Mouse (Mus musculus): ENCODE measurements around the gene Stat5a. TPM values are rescaled to one million over a fixed set of nuclear protein-coding genes. Genes with fewer than 3 reads are reported as not detected.

Gene Stat5a
- polyA plus RNA-seq, 1 experiment from 2014 or later: 13.0 TPM

- WGBS: 50% methylated on average over 4 of the region's 4 CpGs
- Histone ChIP-seq H3K4me2 (replicated peaks; ENCODE audit: low read depth) (peak overlapping the region; percentile 90; the same call in 1 of the 2 replicates), H3K27ac (replicated peaks) (no peak overlapping the region), H3K4me3 (ENCODE audit: low read depth, low read length) (no peak overlapping the region), H3K9me3 (ENCODE audit: control insufficient read depth, low read length) (no peaks in the 10 kb centered on the region), H3K36me3 (ENCODE audit: control insufficient read depth, insufficient read depth, low read length) (no peaks in the 10 kb centered on the region), H3K4me1 (replicated peaks; ENCODE audit: control insufficient read depth, insufficient read depth) (0 out of 2 replicates have a peak, but pooled peaks cover 2% of the 10 kb centered on the region), H3K27me3 (ENCODE audit: control insufficient read depth, insufficient read depth, low read length) (no peaks in the 10 kb centered on the region), H3K9ac (ENCODE audit: low read length) (no peak overlapping the region)
- DNase-seq (ENCODE audit: low spot score) (no peak), ATAC-seq (ENCODE audit: low FRiP score, low TSS enrichment) (no peak)
- no peak for TF ChIP-seq EP300 (optimal IDR thresholded peaks at IDR 0.05)
- no peak for TF ChIP-seq CTCF (IDR thresholded peaks at IDR 0.05; ENCODE audit: low read depth)
These were observed 11.1 kb upstream of the Stat5a start for GRCm38 (mm10) chr11:100848080-100848479.

DNA sequence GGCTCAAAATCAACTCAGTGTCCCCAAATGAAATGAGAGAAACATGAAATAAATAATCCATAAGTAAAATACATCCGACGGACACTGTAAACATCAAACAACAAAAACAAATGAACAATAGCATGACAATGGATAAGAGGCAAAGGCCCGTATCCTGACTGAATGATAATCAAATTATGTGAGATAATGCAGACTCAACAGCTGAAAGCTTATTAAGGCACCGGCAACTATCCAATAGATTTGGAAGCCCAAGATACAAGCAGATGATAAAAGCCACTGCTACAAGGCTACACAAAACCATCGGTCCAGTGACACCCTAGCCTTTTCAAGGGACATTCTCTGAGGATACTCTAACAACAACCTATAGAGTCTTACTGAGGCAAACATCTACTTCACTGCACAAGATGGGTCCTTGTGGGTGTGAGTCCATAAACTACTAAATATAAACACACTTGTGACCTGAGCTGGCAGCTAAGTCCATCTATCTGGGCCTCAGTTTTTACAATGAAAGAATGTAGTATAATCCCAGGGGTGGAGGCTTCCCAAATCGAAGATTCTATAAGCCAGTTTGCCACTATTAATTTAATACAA, 10.3 kb upstream of the Stat5a start:
- H3K27me3 ChIP-seq (ENCODE audit: control insufficient read depth, insufficient read depth, low read length): no peaks in the 10 kb centered on the region
- DNase-seq (ENCODE audit: low spot score) (no peak), ATAC-seq (ENCODE audit: low FRiP score, low TSS enrichment) (no peak)
- no peaks in the 10 kb centered on the region for H3K36me3 ChIP-seq (ENCODE audit: control insufficient read depth, insufficient read depth, low read length)
- peak overlapping the region; percentile 18; the same call in 1 of the 2 replicates for H3K9ac ChIP-seq (ENCODE audit: low read length)
- TF ChIP-seq EP300 (optimal IDR thresholded peaks at IDR 0.05): no peak
- no peak for TF ChIP-seq CTCF (IDR thresholded peaks at IDR 0.05; ENCODE audit: low read depth)
- H3K4me1 ChIP-seq (replicated peaks; ENCODE audit: control insufficient read depth, insufficient read depth): 0 out of 2 replicates have a peak, but pooled peaks cover 2% of the 10 kb centered on the region
- no peaks in the 10 kb centered on the region for H3K9me3 ChIP-seq (ENCODE audit: control insufficient read depth, low read length)
- WGBS: 50% methylated on average over 6 of the region's 6 CpGs
- H3K4me2 ChIP-seq (replicated peaks; ENCODE audit: low read depth): peak overlapping the region; percentile 90
- peak overlapping the region; percentile 98 for H3K4me3 ChIP-seq (ENCODE audit: low read depth, low read length)
- H3K27ac ChIP-seq (replicated peaks): no peak overlapping the region

GRCm38 (mm10) chr11:100849456-100850037, 9.6 kb upstream of the Stat5a start:
- H3K36me3 ChIP-seq (ENCODE audit: control insufficient read depth, insufficient read depth, low read length): no peaks in the 10 kb centered on the region
- peak overlapping the region; percentile 90 for H3K4me2 ChIP-seq (replicated peaks; ENCODE audit: low read depth)
- ATAC-seq (ENCODE audit: low FRiP score, low TSS enrichment): peak; percentile 3; the same call in 1 of the 2 replicates
- H3K9ac ChIP-seq (ENCODE audit: low read length): peak overlapping the region; percentile 98
- no peaks in the 10 kb centered on the region for H3K27me3 ChIP-seq (ENCODE audit: control insufficient read depth, insufficient read depth, low read length)
- no peak for TF ChIP-seq EP300 (optimal IDR thresholded peaks at IDR 0.05)
- DNase-seq (ENCODE audit: low spot score): no peak
- peak overlapping the region; percentile 98 for H3K4me3 ChIP-seq (ENCODE audit: low read depth, low read length)
- 0 out of 2 replicates have a peak, but pooled peaks cover 2% of the 10 kb centered on the region for H3K4me1 ChIP-seq (replicated peaks; ENCODE audit: control insufficient read depth, insufficient read depth)
- no peaks in the 10 kb centered on the region for H3K9me3 ChIP-seq (ENCODE audit: control insufficient read depth, low read length)
- peak overlapping the region; percentile 96 for H3K27ac ChIP-seq (replicated peaks)
- 2% methylated on average over 12 of the region's 13 CpGs for WGBS

- under 1% methylated on average over 58 of the region's 104 CpGs for WGBS
- no peaks in the 10 kb centered on the region for H3K9me3 ChIP-seq (ENCODE audit: control insufficient read depth, low read length)
- no peaks in the 10 kb centered on the region for H3K27me3 ChIP-seq (ENCODE audit: control insufficient read depth, insufficient read depth, low read length)
- H3K9ac ChIP-seq (ENCODE audit: low read length): peak within 1 kb of the TSS; percentile 98
- ATAC-seq (ENCODE audit: low FRiP score, low TSS enrichment) (peak; percentile 76), DNase-seq (ENCODE audit: low spot score) (peak; percentile 84)
- peak within 1 kb of the TSS; percentile 96 for H3K27ac ChIP-seq (replicated peaks)
- peak within 1 kb of the TSS; percentile 90 for H3K4me2 ChIP-seq (replicated peaks; ENCODE audit: low read depth)
- H3K36me3 ChIP-seq (ENCODE audit: control insufficient read depth, insufficient read depth, low read length): no peaks in the 10 kb centered on the region
- TF ChIP-seq CTCF (IDR thresholded peaks at IDR 0.05; ENCODE audit: low read depth): no peak
- no peak for TF ChIP-seq EP300 (optimal IDR thresholded peaks at IDR 0.05)
- H3K4me1 ChIP-seq (replicated peaks; ENCODE audit: control insufficient read depth, insufficient read depth): 0 out of 2 replicates have a peak, but pooled peaks cover 2% of the 10 kb centered on the region
- peak within 1 kb of the TSS; percentile 98 for H3K4me3 ChIP-seq (ENCODE audit: low read depth, low read length)
These were observed 8.9 kb upstream of the Stat5a start, which contains the start of gene Stat5b for GRCm38 (mm10) chr11:100850038-100850777. TSS of gene Stat5b (minus strand) at chr11:100850724.

DNA sequence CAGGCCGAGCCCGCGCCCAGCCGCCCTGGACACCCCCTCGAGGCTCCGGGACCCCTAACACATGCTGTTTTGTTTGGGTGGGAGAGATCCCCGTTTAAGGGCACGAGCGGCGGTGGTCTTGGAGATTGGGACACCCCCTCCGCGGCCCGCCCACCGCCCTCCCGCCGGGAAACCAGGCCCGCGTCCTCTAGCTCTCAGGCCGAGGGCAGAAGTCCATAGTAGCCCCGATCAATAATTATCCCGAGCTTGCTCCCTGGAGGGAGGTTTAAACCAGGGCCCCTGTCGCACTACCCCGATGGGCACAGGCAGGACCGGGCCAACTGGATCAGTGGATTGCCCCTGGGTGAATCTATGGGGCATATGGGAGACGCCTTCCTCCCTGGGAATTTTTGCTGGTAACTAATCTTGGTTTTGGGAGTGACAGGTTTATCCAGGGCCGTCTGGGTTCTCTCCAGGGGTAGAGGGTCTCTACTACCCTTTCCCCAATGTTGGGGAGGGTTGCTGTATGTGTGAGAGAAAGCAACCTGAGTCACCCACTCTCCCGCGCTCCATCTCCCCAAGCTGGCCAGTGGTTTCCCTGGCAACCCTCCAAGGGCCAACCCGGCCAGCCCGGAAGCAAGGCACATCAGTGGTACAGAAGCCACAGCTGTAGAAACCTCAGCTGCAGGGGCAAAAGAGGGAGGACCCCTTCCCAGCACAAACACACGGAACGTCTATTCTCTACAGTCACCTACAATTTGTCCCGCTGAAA, 8.2 kb upstream of the Stat5a start:
- H3K36me3 ChIP-seq (ENCODE audit: control insufficient read depth, insufficient read depth, low read length): no peaks in the 10 kb centered on the region
- 3% methylated on average over 32 of the region's 33 CpGs for WGBS
- ATAC-seq (ENCODE audit: low FRiP score, low TSS enrichment): peak; percentile 38
- H3K27me3 ChIP-seq (ENCODE audit: control insufficient read depth, insufficient read depth, low read length): no peaks in the 10 kb centered on the region
- 0 out of 2 replicates have a peak, but pooled peaks cover 2% of the 10 kb centered on the region for H3K4me1 ChIP-seq (replicated peaks; ENCODE audit: control insufficient read depth, insufficient read depth)
- peak overlapping the region; percentile 96 for H3K27ac ChIP-seq (replicated peaks)
- H3K4me2 ChIP-seq (replicated peaks; ENCODE audit: low read depth): peak overlapping the region; percentile 90
- peak overlapping the region; percentile 98 for H3K4me3 ChIP-seq (ENCODE audit: low read depth, low read length)
- peak; percentile 79 for DNase-seq (ENCODE audit: low spot score)
- H3K9me3 ChIP-seq (ENCODE audit: control insufficient read depth, low read length): no peaks in the 10 kb centered on the region
- no peak for TF ChIP-seq EP300 (optimal IDR thresholded peaks at IDR 0.05)
- peak overlapping the region; percentile 98 for H3K9ac ChIP-seq (ENCODE audit: low read length)
